Mouse (Mus musculus): Measurements from ENCODE around the gene Sh3bgrl2. TPM values are rescaled to one million over a fixed set of nuclear protein-coding genes. Genes with fewer than 3 reads are reported as not detected.
A peak's percentile ranks its signal among the peaks of the same experiment; 100 is the strongest.

The Sh3bgrl2 gene
- total RNA-seq, 2 experiments from 2014 or later, result 4.4 to 4.9 TPM

DNA sequence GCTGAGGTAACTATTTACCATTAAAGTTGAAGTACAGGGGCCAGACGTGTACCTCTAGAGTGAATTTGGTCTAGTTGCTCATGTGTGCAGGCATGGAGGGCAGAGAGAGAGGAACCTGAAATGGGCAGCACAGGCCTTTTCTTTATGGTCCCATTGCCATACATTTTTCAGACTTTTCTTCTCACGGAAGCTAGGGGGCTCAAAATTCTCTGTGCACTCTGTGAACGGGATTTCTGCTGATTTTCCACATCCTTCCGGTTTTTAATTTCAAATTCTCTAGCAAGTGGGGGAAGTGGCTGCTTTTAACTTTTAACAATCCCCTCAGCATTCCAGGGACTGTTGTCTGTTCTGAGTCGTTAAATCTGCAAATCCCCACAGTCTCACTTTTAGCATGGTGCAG lies 83.8 kb downstream of the Sh3bgrl2 start:
- DNase-seq, result no peak

DNA sequence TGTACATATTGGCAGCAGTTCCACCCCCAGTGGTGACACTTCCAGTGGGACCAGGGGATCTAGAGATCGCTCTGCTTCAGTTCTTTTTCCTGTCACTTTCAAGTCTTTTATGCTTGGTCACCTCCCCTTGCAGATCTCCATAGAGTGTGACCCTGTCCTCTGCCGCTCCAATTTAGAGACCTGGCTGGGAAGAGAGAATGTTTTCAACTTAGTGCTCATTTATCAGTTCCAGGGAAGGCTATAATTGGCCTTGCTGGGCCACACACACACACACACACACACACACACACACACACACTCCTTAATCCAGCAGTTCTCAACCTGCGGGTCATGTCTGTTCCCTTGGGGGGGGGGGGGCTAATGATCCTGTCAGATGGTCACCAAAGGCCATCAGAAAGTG lies 86.6 kb downstream of the Sh3bgrl2 start:
- no peak for DNase-seq

DNA sequence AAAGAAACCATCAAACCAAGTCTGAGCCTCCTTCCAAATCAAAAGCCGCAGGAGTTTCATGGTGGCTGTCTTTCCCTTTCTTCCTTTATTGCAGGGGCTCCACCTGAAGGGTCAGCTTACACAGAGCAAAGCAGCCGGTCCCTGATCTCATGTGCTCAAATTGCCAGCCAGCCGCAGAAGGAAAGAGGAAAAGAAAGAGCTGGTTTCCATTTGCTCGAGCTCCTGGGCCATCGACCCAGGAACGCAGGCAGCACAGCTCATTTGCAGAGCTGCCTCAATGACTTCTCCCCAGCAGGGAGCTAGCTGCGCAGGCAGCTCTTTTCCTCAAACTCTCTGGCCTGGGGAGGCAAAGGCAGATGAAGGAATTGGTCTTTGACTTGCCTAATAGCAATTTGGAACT lies 87.9 kb downstream of the Sh3bgrl2 start:
- no peak for DNase-seq

DNA sequence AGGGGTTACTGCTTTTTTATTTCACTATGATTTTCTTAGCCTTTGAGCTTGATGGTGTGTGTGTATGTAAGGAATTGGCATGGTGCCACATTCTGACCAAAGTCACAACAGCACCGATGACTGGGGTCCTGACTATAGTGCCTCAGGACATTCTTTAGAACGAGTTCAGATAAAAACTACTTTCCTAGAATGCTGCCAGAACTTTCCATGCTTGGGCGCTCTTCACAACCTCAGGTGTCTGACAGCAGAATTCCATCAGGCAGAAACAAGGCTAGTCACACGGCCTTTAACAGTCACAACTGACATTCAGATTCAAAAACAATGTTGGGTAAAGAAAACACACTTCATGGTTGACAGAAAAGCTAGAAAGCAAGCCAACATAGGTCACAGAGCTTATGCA lies 95.0 kb downstream of the Sh3bgrl2 start:
- DNase-seq, result no peak

DNA sequence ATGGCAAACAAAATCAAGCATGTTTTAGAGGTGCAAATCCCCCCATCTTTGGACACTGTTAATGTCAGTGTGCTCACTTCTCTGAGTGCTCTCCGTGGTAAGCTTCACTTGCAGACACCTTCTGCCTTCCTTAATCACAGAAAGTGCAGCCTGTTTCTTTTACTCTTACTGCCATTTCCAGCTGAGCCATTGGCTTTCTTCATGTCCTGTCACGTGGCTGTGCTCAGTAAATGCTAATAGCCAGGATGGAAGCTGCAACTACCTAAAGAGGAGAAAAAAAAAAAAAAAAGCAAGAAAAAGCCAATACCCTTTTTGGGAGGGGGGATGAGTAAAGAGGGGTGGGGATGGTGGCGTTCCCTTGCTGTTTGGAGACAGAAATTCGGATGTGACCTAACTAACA lies 95.7 kb downstream of the Sh3bgrl2 start:
- DNase-seq, result no peak

DNA sequence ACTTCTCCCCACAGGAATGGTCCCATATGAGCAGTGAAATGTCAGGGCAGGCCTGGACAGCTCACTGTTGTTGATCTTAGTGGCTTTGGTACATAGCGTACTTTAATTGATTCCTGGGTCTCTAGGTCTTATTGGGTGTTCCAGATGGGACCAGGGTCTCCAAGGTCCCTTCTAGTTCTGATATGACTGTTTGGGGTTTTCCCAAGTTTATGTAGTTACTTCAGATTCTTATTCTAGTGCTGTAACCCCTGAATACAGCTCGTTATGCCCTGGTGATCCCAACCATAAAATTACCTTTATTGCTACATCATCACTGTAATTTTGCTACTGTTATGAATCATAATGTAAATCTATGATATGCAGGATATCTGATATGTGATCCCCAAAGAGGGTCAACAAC lies 98.1 kb downstream of the Sh3bgrl2 start:
- DNase-seq, result no peak

DNA sequence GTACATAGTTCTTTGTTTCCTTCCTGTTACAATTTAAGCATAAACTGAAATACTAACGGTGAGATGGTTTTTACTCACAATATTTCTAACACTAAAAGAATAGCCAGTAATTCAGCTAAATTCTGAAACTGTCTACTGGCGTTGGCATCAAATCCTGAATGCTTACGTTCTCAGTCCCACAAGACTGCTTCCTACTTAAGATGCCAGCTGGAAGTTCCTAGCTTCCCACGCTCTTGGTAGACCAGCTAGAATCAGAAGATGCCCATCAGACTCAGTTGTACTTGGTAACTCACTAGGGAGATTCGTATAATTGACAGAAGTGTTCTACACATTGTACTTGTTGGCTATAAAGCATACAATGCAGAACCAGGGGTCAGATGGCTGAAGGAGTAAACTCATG lies 98.6 kb downstream of the Sh3bgrl2 start:
- DNase-seq, result no peak

DNA sequence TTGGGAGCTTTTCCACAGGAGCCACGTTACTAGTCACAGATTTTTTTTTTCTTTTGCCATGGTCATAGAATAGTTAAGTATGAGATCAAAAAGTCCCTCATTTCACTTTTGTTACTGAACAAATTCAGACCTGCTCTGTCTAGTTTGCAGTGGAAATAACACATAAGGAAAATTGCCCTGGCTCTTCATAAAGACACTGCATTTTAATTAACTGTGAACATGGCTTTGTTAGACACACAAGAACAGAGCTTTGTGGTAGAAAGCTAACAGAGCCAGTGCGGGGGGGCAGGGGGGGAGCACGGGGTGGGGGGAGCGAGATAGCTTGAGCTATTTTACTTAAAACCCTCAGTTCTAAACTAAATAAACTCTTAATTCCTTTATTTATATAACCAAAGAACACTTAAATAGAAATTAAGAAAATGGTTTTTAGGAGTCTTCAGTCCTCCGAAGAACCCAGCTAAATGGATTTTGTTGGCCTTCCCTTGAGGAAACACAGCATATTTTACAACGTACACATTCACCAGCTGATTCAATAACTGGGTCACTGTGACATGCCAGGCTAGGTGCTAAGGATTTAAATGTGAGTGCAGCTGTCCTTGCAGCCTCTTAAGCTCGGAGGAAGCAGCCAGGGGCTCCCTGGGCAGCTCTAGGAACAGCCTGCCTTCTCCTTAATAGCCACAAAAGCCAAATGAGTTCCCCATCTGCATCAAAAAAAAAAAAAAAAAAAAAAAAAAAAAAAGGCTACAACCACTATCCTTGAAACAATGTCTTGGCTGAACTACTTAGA lies 100.0 kb downstream of the Sh3bgrl2 start:
- peak in 1 of 2 experiments; percentile 17 for DNase-seq

DNA sequence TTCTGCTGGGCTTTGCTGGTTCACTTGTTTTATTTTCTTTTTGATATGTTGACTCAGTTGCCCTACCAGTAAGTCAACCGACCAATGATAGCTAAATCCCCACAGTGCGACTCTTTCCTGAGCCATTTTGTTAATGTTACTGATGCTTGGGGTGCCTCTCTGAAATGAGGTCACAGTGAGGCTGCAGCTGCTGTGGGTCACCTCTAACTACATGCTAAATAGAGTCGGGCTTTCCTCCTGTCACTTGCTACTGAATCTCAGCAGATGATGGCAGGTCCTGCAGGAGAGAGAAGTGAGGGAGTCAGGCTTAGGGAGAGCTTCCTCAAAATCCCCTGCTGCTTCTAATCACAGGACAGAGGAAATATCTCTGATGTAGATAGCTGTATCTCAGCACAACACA lies 100.6 kb downstream of the Sh3bgrl2 start:
- no peak for DNase-seq

DNA sequence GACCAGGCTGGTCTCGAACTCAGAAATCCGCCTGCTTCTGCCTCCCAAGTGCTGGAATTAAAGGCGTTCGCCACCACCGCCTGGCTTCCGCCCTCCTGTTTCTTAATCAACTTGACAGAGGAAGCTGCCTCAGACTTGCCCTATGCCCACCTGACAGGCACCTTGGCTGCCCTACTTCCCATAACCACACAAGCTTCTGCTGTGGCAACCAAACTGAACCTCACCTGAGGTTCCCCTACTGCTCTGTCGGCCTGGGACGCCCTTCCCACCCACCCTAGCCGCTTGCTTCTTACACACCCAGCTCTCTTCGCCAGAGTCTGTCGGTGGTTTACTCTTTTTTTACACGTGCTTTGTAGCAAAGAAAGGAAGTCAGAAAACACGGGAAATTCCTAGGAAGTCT lies 103.9 kb downstream of the Sh3bgrl2 start:
- no peak for DNase-seq

DNA sequence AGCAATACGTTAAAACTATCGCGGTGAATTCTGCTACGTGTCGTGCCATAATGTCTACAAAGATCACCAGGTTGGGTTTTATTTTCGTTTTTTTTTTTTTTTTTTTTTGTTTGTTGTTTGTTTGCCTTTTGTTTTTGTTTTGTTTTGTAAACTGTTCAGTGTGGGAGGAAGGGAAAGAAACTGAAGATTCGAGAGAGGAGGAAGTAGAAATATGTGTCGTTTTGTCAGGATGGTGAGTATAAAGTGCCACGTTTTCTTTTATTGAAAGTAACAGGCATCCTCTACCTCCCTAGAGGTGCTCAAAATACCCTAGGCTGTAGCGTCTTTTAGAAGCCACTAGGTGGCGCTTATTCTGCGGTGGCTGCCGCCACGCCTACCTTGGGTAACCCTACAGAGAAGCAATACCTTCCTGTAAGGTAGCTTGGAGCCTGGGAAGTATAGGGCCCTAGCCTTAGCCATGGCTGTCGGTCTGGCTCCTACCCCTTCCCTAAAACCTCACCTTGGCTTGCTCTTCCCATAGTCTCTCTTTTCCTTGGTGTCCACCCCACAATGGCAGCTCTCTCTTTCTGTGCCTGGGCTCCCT lies 104.6 kb downstream of the Sh3bgrl2 start:
- DNase-seq, result no peak

DNA sequence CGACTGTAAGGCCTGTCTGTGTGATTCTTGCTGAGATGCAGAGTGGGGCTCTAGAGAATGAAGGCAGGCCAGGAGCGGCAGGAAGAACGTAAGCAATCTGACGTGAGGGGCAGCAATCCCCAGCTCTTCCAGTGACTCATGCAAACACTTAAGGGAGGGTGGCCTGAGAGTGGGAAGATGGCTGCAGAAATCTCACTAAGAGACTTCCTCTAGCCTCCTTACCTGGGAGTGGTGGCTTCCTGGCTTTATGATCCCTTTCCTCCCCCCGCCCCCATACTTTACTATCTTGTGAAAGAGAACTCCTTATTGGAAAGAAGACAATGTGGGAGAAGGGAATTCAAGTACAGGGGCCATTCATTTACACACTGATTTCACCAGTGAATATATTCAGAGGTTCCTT lies 106.5 kb downstream of the Sh3bgrl2 start:
- DNase-seq, result peak in 1 of 2 experiments; percentile 10

DNA sequence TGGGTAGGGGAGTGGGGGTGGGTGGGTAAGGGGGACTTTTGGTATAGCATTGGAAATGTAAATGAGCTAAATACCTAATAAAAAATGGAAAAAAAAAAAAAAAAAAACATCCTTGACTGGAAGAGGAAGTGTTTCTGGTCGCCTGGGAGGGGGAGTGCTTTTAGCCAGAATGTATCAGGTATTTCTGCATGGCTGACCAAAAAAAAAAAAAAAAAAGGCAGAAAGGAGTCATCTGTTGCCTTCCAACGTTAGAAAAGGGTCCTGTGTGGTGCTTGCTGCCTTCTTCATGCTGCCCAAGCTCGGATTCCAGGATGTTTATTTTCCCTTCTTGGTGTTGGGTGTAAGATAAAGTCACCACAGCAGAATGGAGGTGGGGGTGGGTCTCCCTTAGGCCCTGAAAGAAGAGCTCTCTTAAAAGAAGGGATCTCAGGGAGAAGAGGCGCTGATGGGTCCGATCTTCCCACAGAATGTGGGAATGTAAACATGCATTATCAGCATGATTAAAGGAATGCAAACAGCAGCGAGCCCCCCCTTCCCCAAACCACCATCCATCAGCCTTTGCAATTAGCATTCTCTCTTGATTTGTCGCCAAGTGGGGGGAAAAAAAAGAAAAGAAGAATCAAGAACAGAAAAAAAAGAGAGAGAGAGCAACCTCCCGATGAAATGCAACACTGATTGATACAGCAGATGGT lies 109.0 kb downstream of the Sh3bgrl2 start:
- no peak for DNase-seq

DNA sequence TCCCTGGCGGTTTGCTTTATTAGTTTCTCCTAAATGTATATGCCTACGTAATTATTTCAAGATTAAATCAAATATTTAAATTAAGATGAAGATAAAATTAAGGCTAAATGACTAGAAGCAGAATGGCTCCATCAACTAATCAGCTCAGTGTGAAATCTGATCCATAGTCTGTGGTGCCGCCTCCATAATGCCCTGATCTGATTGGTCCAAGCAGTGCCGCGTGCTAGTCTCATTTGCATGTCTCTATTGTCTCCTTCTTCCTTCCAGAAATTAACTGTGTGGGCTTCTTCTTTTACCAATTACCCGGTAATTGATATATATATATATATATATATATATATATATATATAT lies 109.5 kb downstream of the Sh3bgrl2 start:
- DNase-seq, result no peak

DNA sequence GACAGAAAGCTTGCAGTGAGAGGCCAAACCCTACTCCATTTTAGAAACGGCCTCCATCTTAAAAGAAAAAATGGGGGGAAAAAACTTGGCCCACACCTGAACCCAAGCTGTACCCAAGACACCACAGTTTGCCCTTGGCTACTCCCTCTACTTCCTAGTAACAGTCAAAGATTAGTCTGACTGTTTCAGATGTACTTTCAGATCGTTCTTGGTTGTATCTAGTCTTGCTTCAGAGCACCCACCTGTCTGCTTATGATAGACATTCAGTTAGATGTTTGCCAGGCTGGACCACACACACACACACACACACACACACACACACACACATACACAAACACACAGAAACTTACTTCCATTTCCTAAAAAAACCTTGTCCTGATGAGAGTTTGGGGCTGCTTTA lies 111.0 kb downstream of the Sh3bgrl2 start:
- no peak for DNase-seq

DNA sequence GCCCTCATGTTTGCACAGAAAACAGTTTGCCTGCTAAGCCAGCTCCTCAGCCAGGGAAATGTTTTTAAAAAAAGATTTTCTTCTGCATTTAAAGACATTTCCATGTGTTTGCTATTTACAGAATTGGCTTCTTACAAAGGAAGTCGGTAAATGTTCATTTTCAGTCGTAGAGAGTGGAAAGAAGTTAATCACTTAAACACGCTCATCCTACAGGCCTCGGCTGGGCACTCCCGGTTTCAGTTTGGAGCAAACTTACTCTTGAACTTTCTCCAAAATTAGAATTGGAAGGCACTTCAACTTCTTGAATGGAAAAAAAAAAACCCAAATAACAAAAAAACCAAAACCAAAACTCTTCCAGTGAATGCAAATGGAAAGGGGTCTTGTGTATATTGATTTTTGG lies 113.7 kb downstream of the Sh3bgrl2 start:
- DNase-seq, result peak in 1 of 2 experiments; percentile 30

DNA sequence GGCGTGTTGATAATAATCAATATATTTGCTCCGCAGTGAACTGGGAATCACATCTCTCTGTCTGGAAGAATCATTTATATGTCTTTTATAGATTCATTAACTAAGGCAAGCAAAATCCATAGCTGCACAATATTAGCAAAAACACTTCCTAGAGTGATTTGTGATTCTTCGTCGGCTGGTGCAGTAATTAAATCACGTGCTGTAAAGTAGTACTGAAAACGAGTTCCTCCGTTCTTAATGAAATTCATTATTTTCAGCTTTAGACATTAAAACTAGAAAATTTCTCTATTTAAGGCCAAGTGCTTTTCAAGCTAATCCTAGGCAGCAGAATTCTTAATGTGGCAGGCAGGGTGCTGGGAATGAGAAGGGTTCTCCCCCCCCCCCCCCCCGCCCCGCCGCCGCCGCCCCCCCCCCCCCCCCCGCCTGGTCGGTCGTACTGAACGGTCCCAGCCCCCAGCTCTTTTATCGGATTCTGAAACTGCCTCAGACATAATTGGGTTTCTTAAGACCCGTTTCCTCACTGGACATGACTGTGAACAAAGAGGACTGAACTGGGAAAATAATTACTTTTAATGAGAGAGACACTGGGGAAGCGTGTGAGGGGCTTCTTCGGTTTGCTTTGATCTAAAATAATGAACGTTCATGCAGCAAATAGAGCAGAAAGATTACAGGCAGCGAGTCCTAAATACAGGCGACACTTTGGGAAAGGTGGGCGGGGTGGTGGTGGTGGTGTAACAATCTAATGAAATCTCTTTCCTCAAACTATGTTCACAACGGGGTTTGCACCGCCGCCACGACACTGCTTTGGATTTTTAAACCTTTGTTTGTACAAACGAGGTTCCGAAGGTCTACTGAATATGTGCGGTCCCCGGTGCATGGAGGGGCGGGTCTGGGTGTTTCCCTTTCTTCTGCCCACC lies 116.1 kb downstream of the Sh3bgrl2 start:
- no peak for DNase-seq

DNA sequence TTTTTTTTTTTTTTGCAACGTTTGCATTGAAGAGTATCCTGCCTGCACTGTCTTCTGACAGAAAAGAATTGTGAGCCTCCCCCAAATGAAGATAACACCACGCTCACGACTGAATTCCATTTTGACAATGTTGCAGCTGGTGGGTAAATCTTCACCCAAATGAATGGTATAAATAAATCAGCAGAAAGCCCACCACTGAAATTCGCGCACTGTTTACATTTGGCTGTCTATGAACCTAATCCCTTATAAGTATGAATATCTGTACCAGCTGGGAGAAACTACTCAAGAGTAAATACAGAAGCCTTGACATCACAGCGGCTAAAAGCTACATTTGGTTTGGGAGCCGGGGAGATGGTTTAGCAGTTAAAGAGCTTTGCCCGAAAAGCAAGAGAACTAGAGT lies 116.8 kb downstream of the Sh3bgrl2 start:
- no peak for DNase-seq

DNA sequence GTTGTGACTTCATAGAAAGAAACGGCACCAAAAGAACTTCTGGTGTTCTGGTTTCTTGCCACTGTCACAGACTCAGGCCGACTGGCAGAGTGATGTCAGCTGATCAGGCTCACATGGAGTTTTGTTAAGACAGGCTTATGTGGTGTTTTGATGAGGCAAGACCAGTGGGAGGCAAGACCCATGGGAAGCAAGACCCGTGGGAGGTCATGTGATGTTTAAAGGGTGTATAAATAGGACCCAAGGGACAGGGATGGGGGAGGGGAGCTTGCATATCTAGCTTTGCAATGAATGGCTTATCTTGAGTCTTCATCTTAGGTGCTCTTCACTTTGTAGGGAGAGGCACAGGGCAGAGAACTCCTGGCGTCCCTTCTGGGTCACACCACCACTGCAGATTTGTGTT lies 118.9 kb downstream of the Sh3bgrl2 start:
- no peak for DNase-seq

DNA sequence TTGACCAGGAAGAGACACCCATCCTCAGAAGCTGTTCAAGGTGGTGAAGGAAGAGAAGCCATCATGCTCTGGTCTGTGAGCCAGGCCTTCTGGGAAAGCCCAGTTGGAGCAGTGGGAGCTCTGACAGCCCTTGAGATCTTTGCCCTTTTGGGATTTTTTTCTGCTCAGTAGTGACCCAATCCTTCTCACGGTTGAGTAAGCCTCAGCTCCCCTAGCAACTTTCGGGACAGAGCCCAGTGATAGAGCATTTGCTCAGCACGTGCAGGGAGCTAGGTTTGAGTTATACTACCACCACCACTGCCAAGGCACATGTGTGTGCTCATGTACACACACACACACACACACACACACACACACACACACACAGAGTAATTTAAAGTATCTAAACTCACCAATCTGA lies 131.5 kb downstream of the Sh3bgrl2 start:
- no peak for DNase-seq

DNA sequence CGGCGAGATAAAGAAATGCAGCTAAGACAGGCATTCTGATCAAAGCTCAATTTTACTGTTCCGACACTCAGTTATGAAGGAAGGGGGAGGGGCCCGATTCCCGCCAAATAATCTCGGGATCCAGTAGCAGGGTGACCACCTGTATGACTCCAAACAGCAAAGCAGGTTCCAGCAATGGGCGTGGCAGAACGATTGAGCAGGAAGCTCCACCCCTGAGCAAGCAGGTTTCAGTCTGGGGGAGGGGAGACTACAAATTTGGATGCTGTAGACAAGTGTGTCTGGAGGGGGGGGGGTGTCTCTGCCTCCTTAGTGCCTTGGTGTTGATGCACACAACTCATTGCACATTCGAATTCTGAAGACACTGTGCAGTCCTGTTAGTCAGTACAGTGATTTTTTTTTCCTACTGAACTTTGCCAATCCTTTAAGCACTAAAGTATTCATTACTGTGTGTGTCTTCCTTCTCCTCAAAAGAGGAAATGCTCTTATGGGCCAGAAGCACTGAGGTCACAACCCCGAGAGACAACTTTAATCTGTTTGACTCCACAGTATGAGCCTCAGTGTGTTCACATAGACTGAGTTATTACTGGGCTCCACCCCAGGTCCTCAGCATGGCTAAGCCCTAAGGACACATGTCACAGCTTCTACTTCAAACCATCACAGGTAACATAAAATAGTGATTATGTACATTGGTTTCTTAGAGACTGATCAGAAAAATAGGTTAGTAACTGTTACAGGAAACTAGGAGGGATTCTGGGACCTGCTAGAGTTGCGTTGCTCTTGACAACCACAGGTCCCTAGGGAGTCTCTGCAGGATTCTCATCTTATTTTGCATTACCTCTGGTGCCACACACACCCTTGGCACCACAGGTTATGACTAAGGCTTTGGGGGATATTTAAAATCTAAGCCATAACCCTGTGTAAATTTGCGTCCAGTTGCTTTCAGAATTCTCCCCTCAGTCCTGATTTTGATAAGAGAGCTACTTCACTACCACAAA lies 133.8 kb downstream of the Sh3bgrl2 start:
- no peak for DNase-seq

Data from heart, adult 18-20 months (tissue).